Mouse (Mus musculus) heart, embryonic 11.5 days (tissue): ENCODE data around the gene Macrod1. TPM values are rescaled to one million over a fixed set of nuclear protein-coding genes. Genes with fewer than 3 reads are reported as not detected.

Experiments
- ATAC-seq: fragments of 200-750 bp; cut with Nextera tagmentation; replicated peaks from 2 replicates; pipeline ENCODE4 v1.8.0; 2017; ENCODE audit warnings: moderate library complexity; ENCODE audit not compliant: insufficient number of reproducible peaks, low FRiP score, low TSS enrichment
- H3K27ac ChIP-seq: fragments of 300-500 bp; sonication (generic); 2 replicates; pipeline ENCODE4 v1.5.1; 2014; ENCODE audit warnings: mild to moderate bottlenecking, low read depth, low read length
- H3K27me3 ChIP-seq: fragments of 300-500 bp; sonication (generic); 2 replicates; pipeline ENCODE4 v1.6.1; 2014; ENCODE audit warnings: mild to moderate bottlenecking, low read length, mixed read lengths; ENCODE audit not compliant: control insufficient read depth, insufficient read depth
- H3K36me3 ChIP-seq: fragments of 300-500 bp; sonication (generic); 2 replicates; pipeline ENCODE4 v1.6.1; 2014; ENCODE audit warnings: mild to moderate bottlenecking, low read length, moderate library complexity, mixed read lengths; ENCODE audit not compliant: control insufficient read depth, insufficient read depth
- H3K4me1 ChIP-seq: fragments of 300-500 bp; sonication (generic); 2 replicates; pipeline ENCODE4 v1.6.1; 2014; ENCODE audit warnings: low read length; ENCODE audit not compliant: control insufficient read depth, insufficient read depth
- H3K4me2 ChIP-seq: fragments of 300-500 bp; sonication (generic); 2 replicates; pipeline ENCODE4 v1.6.1; 2014; ENCODE audit warnings: mild to moderate bottlenecking, moderate library complexity
- H3K4me3 ChIP-seq: fragments of 300-500 bp; sonication (generic); 2 replicates; pipeline ENCODE4 v1.5.1; 2014; ENCODE audit warnings: low read depth, low read length
- H3K9ac ChIP-seq: fragments of 300-500 bp; sonication (generic); 2 replicates; pipeline ENCODE4 v1.6.1; 2014; ENCODE audit warnings: mild to moderate bottlenecking, low read depth, low read length, moderate library complexity
- H3K9me3 ChIP-seq: fragments of 300-500 bp; sonication (generic); replicated peaks from 2 replicates; pipeline ENCODE4 v1.6.1; 2016; ENCODE audit warnings: low read length; ENCODE audit not compliant: control insufficient read depth
- WGBS: fragments of 180-500 bp; shearing (Covaris S2); extraction: QIAGEN DNeasy Blood & Tissue Kit; methylation state at CpG from one replicate; pipeline ENCODE4 v1.1.7; 2014; ENCODE audit not compliant: insufficient replicate concordance; 5-methylcytosine and 5-hydroxymethylcytosine counted together
- polyA plus RNA-seq: library from polyadenylated mRNA; unstranded; fragments of >200 nt; fragmentation: Nextera tagmentation; extraction: Ambion mirVana; gene quantifications from 2 replicates; pipeline ENCODE4 v1.2.1, GENCODE M21; 2014

The Macrod1 gene
- polyA plus RNA-seq, 1 experiment from 2014 or later, result 13.3 TPM

GRCm38 (mm10) chr19:7099620-7100155 is 43.1 kb downstream of the Macrod1 start:
- H3K27me3 ChIP-seq, result peaks cover 30% of the 10 kb centered on the region

GRCm38 (mm10) chr19:7102039-7102438 is 45.4 kb downstream of the Macrod1 start:
- Histone ChIP-seq H3K27ac (no peak overlapping the region), H3K9me3 (no peaks in the 10 kb centered on the region), H3K4me2 (no peak overlapping the region), H3K36me3 (no peaks in the 10 kb centered on the region), H3K4me3 (no peak overlapping the region), H3K4me1 (peaks cover 11% of the 10 kb centered on the region; the same call in 1 of the 2 replicates), H3K27me3 (peaks cover 12% of the 10 kb centered on the region), H3K9ac (no peak overlapping the region)
- ATAC-seq, result no peak
- 82% methylated on average over 10 of the region's 10 CpGs for WGBS

More at GRCm38 (mm10) chr19:7099620-7100155, 43.1 kb downstream of the Macrod1 start:
- Histone ChIP-seq H3K4me1 (peaks cover 11% of the 10 kb centered on the region; the same call in 1 of the 2 replicates), H3K4me3 (no peak overlapping the region), H3K36me3 (no peaks in the 10 kb centered on the region), H3K27ac (no peak overlapping the region), H3K4me2 (no peak overlapping the region), H3K9ac (no peak overlapping the region), H3K9me3 (no peaks in the 10 kb centered on the region)
- WGBS, result 79% methylated on average over 3 of the region's 3 CpGs
- no peak for ATAC-seq

GRCm38 (mm10) chr19:7103349-7103992 is 46.9 kb downstream of the Macrod1 start:
- WGBS, result 69% methylated on average over 4 of the region's 4 CpGs
- Histone ChIP-seq H3K4me1 (peaks cover 11% of the 10 kb centered on the region; the same call in 1 of the 2 replicates), H3K27me3 (peaks cover 8% of the 10 kb centered on the region), H3K27ac (no peak overlapping the region), H3K9me3 (no peaks in the 10 kb centered on the region), H3K36me3 (no peaks in the 10 kb centered on the region), H3K9ac (0 out of 2 replicates have a peak overlapping the region, but pooled peaks have one; percentile 16), H3K4me2 (peak overlapping the region; percentile 9; the same call in 1 of the 2 replicates), H3K4me3 (no peak overlapping the region)
- ATAC-seq, result no peak

GRCm38 (mm10) chr19:7103993-7104401 is 47.4 kb downstream of the Macrod1 start:
- Histone ChIP-seq H3K4me2 (peak overlapping the region; percentile 9; the same call in 1 of the 2 replicates), H3K9ac (peak overlapping the region; percentile 39; the same call in 1 of the 2 replicates), H3K4me1 (peaks cover 11% of the 10 kb centered on the region; the same call in 1 of the 2 replicates), H3K27me3 (peaks cover 6% of the 10 kb centered on the region; the same call in 1 of the 2 replicates), H3K27ac (no peak overlapping the region), H3K4me3 (no peak overlapping the region), H3K36me3 (no peaks in the 10 kb centered on the region), H3K9me3 (no peaks in the 10 kb centered on the region)
- 30% methylated on average over 19 of the region's 19 CpGs for WGBS
- ATAC-seq, result no peak

GRCm38 (mm10) chr19:7105544-7105943 is 48.9 kb downstream of the Macrod1 start, which contains the start of gene Flrt1:
Gene Flrt1 (minus strand): TSS chr19:7105729.
- Histone ChIP-seq H3K9ac (no peak within 1 kb of the TSS), H3K27ac (no peak within 1 kb of the TSS), H3K4me2 (no peak within 1 kb of the TSS), H3K4me1 (peaks cover 16% of the 10 kb centered on the region; the same call in 1 of the 2 replicates), H3K36me3 (no peaks in the 10 kb centered on the region), H3K27me3 (peaks cover 6% of the 10 kb centered on the region; the same call in 1 of the 2 replicates), H3K9me3 (no peaks in the 10 kb centered on the region), H3K4me3 (no peak within 1 kb of the TSS)
- WGBS, result 54% methylated on average over 9 of the region's 9 CpGs
- ATAC-seq, result no peak

GRCm38 (mm10) chr19:7106566-7106965 is 50.0 kb downstream of the Macrod1 start:
- no peak overlapping the region for H3K4me2 ChIP-seq
- 67% methylated on average over 2 of the region's 2 CpGs for WGBS
- ATAC-seq, result no peak

GRCm38 (mm10) chr19:7107174-7107573 is 50.6 kb downstream of the Macrod1 start:
- Histone ChIP-seq H3K4me3 (no peak overlapping the region), H3K36me3 (no peaks in the 10 kb centered on the region), H3K4me1 (peaks cover 18% of the 10 kb centered on the region; the same call in 1 of the 2 replicates), H3K9ac (no peak overlapping the region), H3K27ac (no peak overlapping the region), H3K27me3 (peaks cover 6% of the 10 kb centered on the region; the same call in 1 of the 2 replicates), H3K9me3 (no peaks in the 10 kb centered on the region), H3K4me2 (no peak overlapping the region)
- no peak for ATAC-seq
- 78% methylated on average over 4 of the region's 4 CpGs for whole genome bisulfite sequencing

More at GRCm38 (mm10) chr19:7106566-7106965, 50.0 kb downstream of the Macrod1 start:
- peaks cover 18% of the 10 kb centered on the region; the same call in 1 of the 2 replicates for H3K4me1 ChIP-seq
- peaks cover 6% of the 10 kb centered on the region; the same call in 1 of the 2 replicates for H3K27me3 ChIP-seq
- H3K9ac ChIP-seq, result no peak overlapping the region
- H3K27ac ChIP-seq, result no peak overlapping the region
- H3K36me3 ChIP-seq, result no peaks in the 10 kb centered on the region
- H3K4me3 ChIP-seq, result no peak overlapping the region
- H3K9me3 ChIP-seq, result no peaks in the 10 kb centered on the region

- no peak for ATAC-seq
- no peaks in the 10 kb centered on the region for H3K9me3 ChIP-seq
Observed at GRCm38 (mm10) chr19:7108114-7108905, 51.7 kb downstream of the Macrod1 start.

More at GRCm38 (mm10) chr19:7108114-7108905, 51.7 kb downstream of the Macrod1 start:
- Histone ChIP-seq H3K36me3 (no peaks in the 10 kb centered on the region), H3K4me3 (no peak overlapping the region), H3K27ac (no peak overlapping the region), H3K9ac (no peak overlapping the region), H3K27me3 (peaks cover 6% of the 10 kb centered on the region; the same call in 1 of the 2 replicates), H3K4me2 (no peak overlapping the region), H3K4me1 (peaks cover 16% of the 10 kb centered on the region)
- 52% methylated on average over 6 of the region's 6 CpGs for WGBS
